Mouse (Mus musculus): ENCODE measurements around the gene Olfr829.
"Not testable (repeated sequence)": the region's sequence is repeated elsewhere in the genome, so short reads cannot be mapped to it uniquely, and the experiment has no call there.

DNA sequence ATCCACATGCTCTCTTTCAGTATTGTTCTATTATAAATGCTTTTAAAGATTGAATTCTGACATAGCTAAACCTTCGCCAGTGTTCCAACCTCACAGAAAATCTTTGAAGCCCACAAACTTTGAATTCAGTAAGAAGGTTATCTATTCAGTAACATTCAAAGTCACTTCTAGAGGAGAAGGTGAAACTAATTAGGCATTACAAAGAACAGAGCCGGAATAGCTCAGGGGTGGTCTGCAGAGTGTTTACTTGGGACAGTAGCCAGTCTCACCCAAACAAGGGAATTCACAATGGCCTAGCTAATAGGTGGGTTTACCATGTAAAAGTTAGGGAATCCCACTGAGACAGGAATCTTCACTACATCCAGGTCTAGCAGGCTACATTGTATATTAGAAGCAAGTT is 53.0 kb downstream of the Olfr829 start:
- TF ChIP-seq POLR2AphosphoS5 (IDR thresholded peaks at IDR 0.05; ENCODE audit: borderline replicate concordance, low read depth, low read length); ZNF384 (IDR thresholded peaks at IDR 0.05; ENCODE audit: low read depth, low read length); CTCF (IDR thresholded peaks at IDR 0.05 in 2 of 3, conservative IDR thresholded peaks at IDR 0.05 in 1 of 3; ENCODE audit: control insufficient read depth in 1 of 3, insufficient read depth in 1 of 3, low read depth in 2 of 3, low read length in 3 of 3, poor library complexity in 1 of 3, severe bottlenecking in 1 of 3); POLR2A (IDR thresholded peaks at IDR 0.05; ENCODE audit: control insufficient read depth in 1 of 2, insufficient read depth in 1 of 2, low read depth in 1 of 2, low read length in 2 of 2, poor library complexity in 1 of 2): not testable (repeated sequence)
